Mouse (Mus musculus): ENCODE results near the gene Spcs3.

Gene Spcs3

GRCm38 (mm10) chr8:54508096-54508456 lies 21.7 kb downstream of the Spcs3 start:
- no peak for DNase-seq (ENCODE audit: low spot score in 2 of 2)

- peak; percentile 61 to 86 for DNase-seq (ENCODE audit: low spot score in 2 of 2)
These were observed 22.2 kb downstream of the Spcs3 start for GRCm38 (mm10) chr8:54507428-54508095.

GRCm38 (mm10) chr8:54505060-54505459 lies 24.7 kb downstream of the Spcs3 start:
- DNase-seq (ENCODE audit: low spot score in 2 of 2), result no peak

- DNase-seq (ENCODE audit: low spot score in 2 of 2), result no peak
These were observed 26.7 kb downstream of the Spcs3 start for GRCm38 (mm10) chr8:54503104-54503503.

GRCm38 (mm10) chr8:54493915-54494314 lies 35.9 kb downstream of the Spcs3 start:
- DNase-seq (ENCODE audit: low spot score in 2 of 2), result no peak

GRCm38 (mm10) chr8:54493110-54493509 lies 36.7 kb downstream of the Spcs3 start:
- DNase-seq (ENCODE audit: low spot score in 2 of 2), result peak in 1 of 2 experiments; percentile 37

- DNase-seq (ENCODE audit: low spot score in 2 of 2), result no peak
These were observed 37.9 kb downstream of the Spcs3 start for GRCm38 (mm10) chr8:54491934-54492333.

GRCm38 (mm10) chr8:54491057-54491690 lies 38.6 kb downstream of the Spcs3 start:
- DNase-seq (ENCODE audit: low spot score in 2 of 2), result no peak

GRCm38 (mm10) chr8:54488437-54488836 lies 41.4 kb downstream of the Spcs3 start:
- no peak for DNase-seq (ENCODE audit: low spot score in 2 of 2)

GRCm38 (mm10) chr8:54486555-54487273 lies 43.1 kb downstream of the Spcs3 start:
- DNase-seq (ENCODE audit: low spot score in 2 of 2), result no peak
